ENCODE assay signal across 31 mouse cellular contexts in genomic region chr9:94471485-94471884, GRCm38 (mm10).
A peak's percentile ranks its signal among the peaks of the same experiment; 100 is the strongest.
DNase-seq lines count a peak whose midpoint lies in the region; ATAC-seq and TF ChIP-seq lines count a peak whose summit lies in the region.
"Had no signal": no experiment of that assay in that cellular context is flagged by ENCODE, and none has a peak within 500 bp of the region (broad histone marks: within the 10 kb centered on the region; RNA-seq: fewer than 3 reads in every experiment).

No protein-coding gene starts in this region.

- no peaks in the 10 kb centered on the region for H3K36me3 ChIP-seq in liver, adult 2 months (ENCODE audit: control insufficient read depth, insufficient read depth, low read length)
- no peaks in the 10 kb centered on the region for H3K36me3 ChIP-seq in midbrain, embryonic 11.5 days (ENCODE audit: control insufficient read depth, insufficient read depth, low read length)
- H3K36me3 ChIP-seq in midbrain, embryonic 10.5 days, result no peaks in the 10 kb centered on the region
- H3K36me3 ChIP-seq in liver, embryonic 16.5 days (ENCODE audit: control insufficient read depth, insufficient read depth), result no peaks in the 10 kb centered on the region
- no peaks in the 10 kb centered on the region for H3K36me3 ChIP-seq in forebrain, postnatal 0 days (ENCODE audit: insufficient read depth)
- H3K36me3 ChIP-seq: embryonic facial prominence, embryonic 10.5 days; embryonic facial prominence, embryonic 13.5 days; forebrain, embryonic 12.5 days; forebrain, embryonic 15.5 days; G1E; heart, embryonic 10.5 days; heart, embryonic 13.5 days had no signal

- peak overlapping the region; percentile 57 for H3K27ac ChIP-seq in liver, adult 2 months (replicated peaks; ENCODE audit: insufficient read depth, low read depth, low read length)
- no peak overlapping the region for H3K27ac ChIP-seq in midbrain, embryonic 11.5 days (ENCODE audit: low read depth, low read length)
- no peak overlapping the region for H3K27ac ChIP-seq in midbrain, embryonic 10.5 days (replicated peaks)
- no peak overlapping the region for H3K27ac ChIP-seq in liver, embryonic 16.5 days (ENCODE audit: low read length)
- no peak overlapping the region for H3K27ac ChIP-seq in forebrain, postnatal 0 days (ENCODE audit: low read depth, low read length)
- H3K27ac ChIP-seq: embryonic facial prominence, embryonic 10.5 days; embryonic facial prominence, embryonic 13.5 days; forebrain, embryonic 12.5 days; forebrain, embryonic 15.5 days; heart, adult 2 months; heart, embryonic 10.5 days; heart, embryonic 13.5 days; hindbrain, embryonic 14.5 days; hindbrain, postnatal 0 days had no signal

- no peak overlapping the region for H3K4me3 ChIP-seq in liver, adult 2 months (ENCODE audit: insufficient read depth, low read depth, low read length)
- no peak overlapping the region for H3K4me3 ChIP-seq in midbrain, embryonic 11.5 days (ENCODE audit: low read depth, low read length)
- H3K4me3 ChIP-seq in midbrain, embryonic 10.5 days, result no peak overlapping the region
- no peak overlapping the region for H3K4me3 ChIP-seq in liver, embryonic 16.5 days (ENCODE audit: low read depth, low read length)
- H3K4me3 ChIP-seq in forebrain, postnatal 0 days (ENCODE audit: low read depth, low read length), result no peak overlapping the region
- H3K4me3 ChIP-seq: embryonic facial prominence, embryonic 10.5 days; embryonic facial prominence, embryonic 13.5 days; erythroblast, embryonic 14.5 days; forebrain, embryonic 12.5 days; forebrain, embryonic 15.5 days; heart, adult 2 months; heart, embryonic 10.5 days; heart, embryonic 13.5 days had no signal

- ATAC-seq in midbrain, embryonic 11.5 days (ENCODE audit: low FRiP score), result no peak
- peak; percentile 50 for ATAC-seq in liver, embryonic 16.5 days (ENCODE audit: low read depth)
- ATAC-seq in forebrain, postnatal 0 days, result no peak
- ATAC-seq: forebrain, embryonic 15.5 days; hindbrain, postnatal 0 days had no signal

- no peaks in the 10 kb centered on the region for H3K79me2 ChIP-seq in liver, adult 2 months (ENCODE audit: control insufficient read depth, insufficient read depth, low read length)

- no peaks in the 10 kb centered on the region for H3K9me3 ChIP-seq in midbrain, embryonic 11.5 days (ENCODE audit: control insufficient read depth, low read length)
- no peaks in the 10 kb centered on the region for H3K9me3 ChIP-seq in midbrain, embryonic 10.5 days (replicated peaks)
- H3K9me3 ChIP-seq in liver, embryonic 16.5 days (replicated peaks; ENCODE audit: control insufficient read depth, low read length), result no peaks in the 10 kb centered on the region
- no peaks in the 10 kb centered on the region for H3K9me3 ChIP-seq in forebrain, postnatal 0 days (ENCODE audit: low read length)
- H3K9me3 ChIP-seq: embryonic facial prominence, embryonic 10.5 days; embryonic facial prominence, embryonic 13.5 days; forebrain, embryonic 12.5 days; forebrain, embryonic 15.5 days; G1E; heart, embryonic 10.5 days; heart, embryonic 13.5 days had no signal

- no peaks in the 10 kb centered on the region for H3K27me3 ChIP-seq in liver, adult 2 months (ENCODE audit: control insufficient read depth, insufficient read depth, low read length)
- no peaks in the 10 kb centered on the region for H3K27me3 ChIP-seq in midbrain, embryonic 11.5 days (ENCODE audit: control insufficient read depth, insufficient read depth, low read length)
- H3K27me3 ChIP-seq in midbrain, embryonic 10.5 days (ENCODE audit: low read depth, poor library complexity, severe bottlenecking), result no peaks in the 10 kb centered on the region
- H3K27me3 ChIP-seq in liver, embryonic 16.5 days (ENCODE audit: control insufficient read depth, insufficient read depth, low read depth, low read length), result no peaks in the 10 kb centered on the region
- no peaks in the 10 kb centered on the region for H3K27me3 ChIP-seq in forebrain, postnatal 0 days (ENCODE audit: insufficient read depth, low read length)
- H3K27me3 ChIP-seq: CH12.LX; embryonic facial prominence, embryonic 13.5 days; forebrain, embryonic 12.5 days; forebrain, embryonic 15.5 days; heart, embryonic 13.5 days had no signal

- 9% methylated on average over 2 of the region's 2 CpGs for WGBS in liver, adult 2 months
- 61% methylated on average over 2 of the region's 2 CpGs for WGBS in midbrain, embryonic 11.5 days
- 76% methylated on average over 2 of the region's 2 CpGs for WGBS in midbrain, embryonic 10.5 days
- WGBS in liver, embryonic 16.5 days (ENCODE audit: insufficient replicate concordance), result 30% methylated on average over 2 of the region's 2 CpGs
- 78% methylated on average over 2 of the region's 2 CpGs for WGBS in forebrain, postnatal 0 days

- no peak overlapping the region for H3K4me2 ChIP-seq in midbrain, embryonic 11.5 days
- no peak overlapping the region for H3K4me2 ChIP-seq in liver, embryonic 16.5 days (ENCODE audit: low read depth, low read length)
- H3K4me2 ChIP-seq in forebrain, postnatal 0 days (ENCODE audit: low read depth), result no peak overlapping the region
- H3K4me2 ChIP-seq: embryonic facial prominence, embryonic 13.5 days; forebrain, embryonic 12.5 days; forebrain, embryonic 15.5 days; heart, embryonic 13.5 days; hindbrain, embryonic 14.5 days had no signal

- H3K4me1 ChIP-seq in liver, adult 2 months (ENCODE audit: control insufficient read depth, insufficient read depth, low read length), result peaks cover 17% of the 10 kb centered on the region
- H3K4me1 ChIP-seq in midbrain, embryonic 11.5 days (ENCODE audit: control insufficient read depth, insufficient read depth, low read length), result no peaks in the 10 kb centered on the region
- no peaks in the 10 kb centered on the region for H3K4me1 ChIP-seq in midbrain, embryonic 10.5 days
- H3K4me1 ChIP-seq in liver, embryonic 16.5 days (ENCODE audit: control insufficient read depth, low read depth, low read length), result no peaks in the 10 kb centered on the region
- no peaks in the 10 kb centered on the region for H3K4me1 ChIP-seq in forebrain, postnatal 0 days (ENCODE audit: insufficient read depth)
- H3K4me1 ChIP-seq: embryonic facial prominence, embryonic 10.5 days; forebrain, embryonic 12.5 days; forebrain, embryonic 15.5 days; heart, embryonic 10.5 days; heart, embryonic 13.5 days had no signal

- H3K9ac ChIP-seq in liver, adult 2 months (ENCODE audit: low read depth, low read length), result no peak overlapping the region
- no peak overlapping the region for H3K9ac ChIP-seq in midbrain, embryonic 11.5 days (ENCODE audit: low read length)
- H3K9ac ChIP-seq in liver, embryonic 16.5 days (ENCODE audit: low read depth, low read length), result no peak overlapping the region
- no peak overlapping the region for H3K9ac ChIP-seq in forebrain, postnatal 0 days
- H3K9ac ChIP-seq: embryonic facial prominence, embryonic 13.5 days; forebrain, embryonic 12.5 days; forebrain, embryonic 15.5 days; heart, embryonic 13.5 days; hindbrain, embryonic 14.5 days had no signal

- no peak for TF ChIP-seq CTCF in liver, adult 2 months (IDR thresholded peaks at IDR 0.05; ENCODE audit: low read depth, low read length)
- TF ChIP-seq CTCF in forebrain, postnatal 0 days (IDR thresholded peaks at IDR 0.05; ENCODE audit: low read depth), result no peak

- DNase-seq in liver, adult 2 months (ENCODE audit: extremely low read depth, low read depth, low spot score), result peak; percentile 90
- no peak for DNase-seq in liver
- DNase-seq in midbrain, embryonic 11.5 days (ENCODE audit: low spot score, missing footprints), result peak; percentile 39
- DNase-seq in midbrain, embryonic 10.5 days (ENCODE audit: low spot score), result no peak
- no peak for DNase-seq in gastrocnemius, adult 8-10 months (ENCODE audit: low spot score in 2 of 2)
- no peak for DNase-seq in forebrain, postnatal 0 days
- DNase-seq: adrenal gland, adult 2 months; adrenal gland, postnatal 14 days; B cell, adult 2 months; cerebellum, adult 11-12 months; cerebellum, adult 8-10 months; cerebellum, postnatal 10 days; cerebellum, postnatal 36 days; embryo, embryonic 11 days; gastrocnemius, postnatal 10 days; gastrocnemius, postnatal 36 days; heart, adult 2 months; heart, postnatal 14 days; heart, postnatal 4 days had no signal

- TF ChIP-seq POLR2A in liver, adult 2 months (IDR thresholded peaks at IDR 0.05; ENCODE audit: extremely low read depth, insufficient read depth, low read length), result no peak

Comparison
In these comparisons a context has a peak if more than half of its experiments do, and no peak if none do; other contexts are left out.
1. DNase-seq: peak in liver, adult 2 months (single experiment) and midbrain, embryonic 11.5 days (single experiment); none in liver (single experiment), midbrain, embryonic 10.5 days (single experiment), gastrocnemius, adult 8-10 months (0 of 2) and forebrain, postnatal 0 days (single experiment).